In genomic region chr6:53707795-53708194, GRCm38 (mm10) we compare ENCODE assay signal across 22 mouse cellular contexts.
A peak's percentile ranks its signal among the peaks of the same experiment; 100 is the strongest.
DNase-seq lines count a peak whose midpoint lies in the region; ATAC-seq and TF ChIP-seq lines count a peak whose summit lies in the region.
"Had no signal": no experiment of that assay in that cellular context is flagged by ENCODE, and none has a peak within 500 bp of the region (broad histone marks: within the 10 kb centered on the region; RNA-seq: fewer than 3 reads in every experiment).

No protein-coding gene starts in this region.

- no peak overlapping the region for H3K4me3 ChIP-seq in lung, embryonic 14.5 days (ENCODE audit: low read depth, low read length)
- no peak overlapping the region for H3K4me3 ChIP-seq in bone marrow macrophage, adult 2 months (ENCODE audit: insufficient read depth, low read length)
- H3K4me3 ChIP-seq in macrophage (ENCODE audit: inconsistent target), result no peak overlapping the region
- no peak overlapping the region for H3K4me3 ChIP-seq in hindbrain, embryonic 10.5 days
- H3K4me3 ChIP-seq: embryonic facial prominence, embryonic 15.5 days; erythroblast, embryonic 14.5 days; forebrain, embryonic 10.5 days; gastrocnemius, adult 2 months; hindbrain, embryonic 15.5 days had no signal

- 54% methylated on average over 5 of the region's 5 CpGs for WGBS in lung, embryonic 14.5 days
- 0% methylated on average over 5 of the region's 5 CpGs for WGBS in macrophage (ENCODE audit: missing documents)
- 68% methylated on average over 5 of the region's 5 CpGs for WGBS in hindbrain, embryonic 10.5 days

- no peaks in the 10 kb centered on the region for H3K27me3 ChIP-seq in lung, embryonic 14.5 days (ENCODE audit: insufficient read depth, low read length)
- no peaks in the 10 kb centered on the region; the same call in 1 of the 2 replicates for H3K27me3 ChIP-seq in hindbrain, embryonic 10.5 days (ENCODE audit: insufficient read depth, poor library complexity, severe bottlenecking)
- H3K27me3 ChIP-seq: embryonic facial prominence, embryonic 15.5 days; hindbrain, embryonic 15.5 days had no signal

- intact Hi-C loops in heart, postnatal 25 days (cut with DNase I), result no loop called here

- no peaks in the 10 kb centered on the region for H3K9me3 ChIP-seq in lung, embryonic 14.5 days (ENCODE audit: low read depth, low read length)
- no peaks in the 10 kb centered on the region for H3K9me3 ChIP-seq in hindbrain, embryonic 10.5 days
- H3K9me3 ChIP-seq: embryonic facial prominence, embryonic 15.5 days; forebrain, embryonic 10.5 days; hindbrain, embryonic 15.5 days had no signal

- 0 out of 2 replicates have a peak, but pooled peaks cover 3% of the 10 kb centered on the region for H3K4me1 ChIP-seq in lung, embryonic 14.5 days (ENCODE audit: insufficient read depth)
- H3K4me1 ChIP-seq in bone marrow macrophage, adult 2 months (ENCODE audit: control insufficient read depth, insufficient read depth, low read length), result peaks cover 76% of the 10 kb centered on the region
- H3K4me1 ChIP-seq in hindbrain, embryonic 10.5 days (replicated peaks), result no peaks in the 10 kb centered on the region
- H3K4me1 ChIP-seq: embryonic facial prominence, embryonic 15.5 days; hindbrain, embryonic 15.5 days had no signal

- no peaks in the 10 kb centered on the region for H3K36me3 ChIP-seq in lung, embryonic 14.5 days (ENCODE audit: insufficient read depth)
- H3K36me3 ChIP-seq in macrophage (ENCODE audit: inconsistent target), result no peaks in the 10 kb centered on the region
- no peaks in the 10 kb centered on the region for H3K36me3 ChIP-seq in hindbrain, embryonic 10.5 days
- H3K36me3 ChIP-seq: embryonic facial prominence, embryonic 15.5 days; forebrain, embryonic 10.5 days; G1E; hindbrain, embryonic 15.5 days had no signal

- DNase-seq in lung, embryonic 14.5 days, result peak; percentile 31
- DNase-seq in lung, postnatal 36 days, result no peak
- DNase-seq in heart, postnatal 25 days (ENCODE audit: low spot score), result no peak
- DNase-seq in hindbrain, embryonic 10.5 days (ENCODE audit: low spot score), result no peak
- DNase-seq in thymus, postnatal 25 days, result no peak
- DNase-seq: adrenal gland, adult 8-10 months; cerebellum, adult 18-20 months; cerebellum, adult 9-11 months; cerebellum, postnatal 36 days; embryo, embryonic 11 days; gastrocnemius, adult 2 months; gastrocnemius, postnatal 25 days; heart, adult 11 months; heart, postnatal 10 days had no signal

- no peaks in the 10 kb centered on the region for H3K79me2 ChIP-seq in macrophage (ENCODE audit: inconsistent target)

- H3K9ac ChIP-seq in lung, embryonic 14.5 days, result no peak overlapping the region
- H3K9ac ChIP-seq: embryonic facial prominence, embryonic 15.5 days; hindbrain, embryonic 15.5 days had no signal

- no peak overlapping the region for H3K27ac ChIP-seq in lung, embryonic 14.5 days (ENCODE audit: low read depth)
- peak overlapping the region; percentile 86 for H3K27ac ChIP-seq in bone marrow macrophage, adult 2 months (ENCODE audit: insufficient read depth, low read depth, low read length)
- H3K27ac ChIP-seq in macrophage, result peak overlapping the region; percentile 96
- no peak overlapping the region for H3K27ac ChIP-seq in hindbrain, embryonic 10.5 days
- H3K27ac ChIP-seq: embryonic facial prominence, embryonic 15.5 days; forebrain, embryonic 10.5 days; gastrocnemius, adult 2 months; hindbrain, embryonic 15.5 days had no signal

- no peak for TF ChIP-seq POLR2A in bone marrow macrophage, adult 2 months (IDR thresholded peaks at IDR 0.05; ENCODE audit: borderline replicate concordance, low read depth, low read length)

- ATAC-seq in lung, embryonic 14.5 days (ENCODE audit: insufficient read depth), result no peak
- ATAC-seq: forebrain, embryonic 14.5 days had no signal

- TF ChIP-seq CTCF in lung, embryonic 14.5 days (IDR thresholded peaks at IDR 0.05; ENCODE audit: low read depth), result no peak
- no peak for TF ChIP-seq CTCF in bone marrow macrophage, adult 2 months (IDR thresholded peaks at IDR 0.05; ENCODE audit: low read depth, low read length)

- no peak overlapping the region for H3K4me2 ChIP-seq in lung, embryonic 14.5 days
- H3K4me2 ChIP-seq: embryonic facial prominence, embryonic 15.5 days; hindbrain, embryonic 15.5 days had no signal

Comparison
In these comparisons a context has a peak if more than half of its experiments do, and no peak if none do; other contexts are left out.
1. H3K27ac ChIP-seq: peak in bone marrow macrophage, adult 2 months (single experiment) and macrophage (single experiment); none in lung, embryonic 14.5 days (single experiment) and hindbrain, embryonic 10.5 days (single experiment).